Mouse (Mus musculus) heart, embryonic 12.5 days (tissue): ENCODE results near the gene 1700020N01Rik. TPM values are rescaled to one million over a fixed set of nuclear protein-coding genes. Genes with fewer than 3 reads are reported as not detected.
A peak's percentile ranks its signal among the peaks of the same experiment; 100 is the strongest.

Experiments
- ATAC-seq: fragments of 200-750 bp; cut with Nextera tagmentation; 2 replicates; pipeline ENCODE4 v1.8.0; 2017; ENCODE audit warnings: moderate TSS enrichment, moderate library complexity; ENCODE audit not compliant: insufficient number of reproducible peaks, low FRiP score
- H3K27ac ChIP-seq: fragments of 300-500 bp; sonication (generic); 2 replicates; pipeline ENCODE4 v1.5.1; 2016; ENCODE audit warnings: mild to moderate bottlenecking, moderate library complexity; ENCODE audit not compliant: poor library complexity, severe bottlenecking
- H3K27me3 ChIP-seq: fragments of 300-500 bp; sonication (generic); replicated peaks from 2 replicates; pipeline ENCODE4 v1.6.1; 2016; ENCODE audit warnings: mild to moderate bottlenecking, moderate library complexity
- H3K36me3 ChIP-seq: fragments of 300-500 bp; sonication (generic); 2 replicates; pipeline ENCODE4 v1.6.1; 2016; ENCODE audit warnings: mild to moderate bottlenecking, moderate library complexity
- H3K4me1 ChIP-seq: fragments of 300-500 bp; sonication (generic); replicated peaks from 2 replicates; pipeline ENCODE4 v1.6.1; 2016; ENCODE audit warnings: mild to moderate bottlenecking
- H3K4me2 ChIP-seq: fragments of 300-500 bp; sonication (generic); 2 replicates; pipeline ENCODE4 v1.6.1; 2016; ENCODE audit warnings: mild to moderate bottlenecking, moderate library complexity
- H3K4me3 ChIP-seq: fragments of 300-500 bp; sonication (generic); 2 replicates; pipeline ENCODE4 v1.5.1; 2016; ENCODE audit warnings: mild to moderate bottlenecking
- H3K9ac ChIP-seq: fragments of 300-500 bp; sonication (generic); 2 replicates; pipeline ENCODE4 v1.6.1; 2016; ENCODE audit warnings: mild to moderate bottlenecking, moderate library complexity
- H3K9me3 ChIP-seq: fragments of 300-500 bp; sonication (generic); replicated peaks from 2 replicates; pipeline ENCODE4 v1.6.1; 2016; ENCODE audit warnings: mild to moderate bottlenecking, moderate library complexity
- WGBS: fragments of 180-500 bp; shearing (Covaris S2); methylation state at CpG from one replicate; pipeline ENCODE4 v1.1.7; 2016; 5-methylcytosine and 5-hydroxymethylcytosine counted together
- polyA plus RNA-seq: library from polyadenylated mRNA; unstranded; fragments of >200 nt; fragmentation: Nextera tagmentation; extraction: Ambion mirVana; gene quantifications from 2 replicates; pipeline ENCODE4 v1.2.1, GENCODE M21; 2016

Gene 1700020N01Rik
- polyA plus RNA-seq, 1 experiment from 2014 or later, result 0.54 TPM

- Histone ChIP-seq H3K27me3 (no peaks in the 10 kb centered on the region), H3K9ac (no peak overlapping the region), H3K4me3 (no peak overlapping the region), H3K4me2 (no peak overlapping the region), H3K36me3 (no peaks in the 10 kb centered on the region), H3K9me3 (no peaks in the 10 kb centered on the region), H3K4me1 (0 out of 2 replicates have a peak, but pooled peaks cover 6% of the 10 kb centered on the region), H3K27ac (no peak overlapping the region)
- no peak for ATAC-seq
- WGBS, result 73% methylated on average over 10 of the region's 10 CpGs
These were observed 36.2 kb downstream of the 1700020N01Rik start for GRCm38 (mm10) chr10:21629031-21629740.

GRCm38 (mm10) chr10:21631481-21631880, 38.5 kb downstream of the 1700020N01Rik start:
- Histone ChIP-seq H3K9me3 (no peaks in the 10 kb centered on the region), H3K27me3 (no peaks in the 10 kb centered on the region), H3K27ac (no peak overlapping the region), H3K4me2 (no peak overlapping the region), H3K4me1 (peaks cover 15% of the 10 kb centered on the region), H3K4me3 (no peak overlapping the region), H3K36me3 (no peaks in the 10 kb centered on the region), H3K9ac (no peak overlapping the region)
- WGBS, result 93% methylated on average over 1 of the region's 1 CpGs
- no peak for ATAC-seq

- Histone ChIP-seq H3K4me2 (no peak overlapping the region), H3K27me3 (no peaks in the 10 kb centered on the region), H3K27ac (no peak overlapping the region), H3K9me3 (no peaks in the 10 kb centered on the region), H3K36me3 (no peaks in the 10 kb centered on the region), H3K9ac (no peak overlapping the region), H3K4me1 (peaks cover 20% of the 10 kb centered on the region), H3K4me3 (no peak overlapping the region)
- ATAC-seq, result no peak
- 57% methylated on average over 5 of the region's 5 CpGs for WGBS
These were observed 39.7 kb downstream of the 1700020N01Rik start for GRCm38 (mm10) chr10:21632687-21633086.

- no peak overlapping the region for H3K27ac ChIP-seq
- no peak overlapping the region for H3K4me2 ChIP-seq
- no peak overlapping the region for H3K9ac ChIP-seq
- H3K36me3 ChIP-seq, result no peaks in the 10 kb centered on the region
- WGBS, result 61% methylated on average over 4 of the region's 4 CpGs
- H3K27me3 ChIP-seq, result no peaks in the 10 kb centered on the region
- no peak for ATAC-seq
- H3K9me3 ChIP-seq, result no peaks in the 10 kb centered on the region
- H3K4me3 ChIP-seq, result no peak overlapping the region
- H3K4me1 ChIP-seq, result peaks cover 17% of the 10 kb centered on the region
These were observed 43.2 kb downstream of the 1700020N01Rik start for GRCm38 (mm10) chr10:21635988-21636710.

GRCm38 (mm10) chr10:21636711-21637081, 43.8 kb downstream of the 1700020N01Rik start:
- Histone ChIP-seq H3K9ac (no peak overlapping the region), H3K4me1 (peaks cover 13% of the 10 kb centered on the region), H3K4me3 (no peak overlapping the region), H3K36me3 (no peaks in the 10 kb centered on the region), H3K27me3 (no peaks in the 10 kb centered on the region), H3K27ac (no peak overlapping the region), H3K4me2 (no peak overlapping the region), H3K9me3 (peaks cover 3% of the 10 kb centered on the region; the same call in 1 of the 2 replicates)
- 38% methylated on average over 6 of the region's 6 CpGs for WGBS
- peak; percentile 55 for ATAC-seq

- no peak overlapping the region for H3K4me2 ChIP-seq
- no peak for ATAC-seq
- H3K4me3 ChIP-seq, result no peak overlapping the region
- no peak overlapping the region for H3K9ac ChIP-seq
- peaks cover 9% of the 10 kb centered on the region; the same call in 1 of the 2 replicates for H3K9me3 ChIP-seq
- 53% methylated on average over 4 of the region's 4 CpGs for WGBS
- H3K27me3 ChIP-seq, result no peaks in the 10 kb centered on the region
- peaks cover 23% of the 10 kb centered on the region for H3K4me1 ChIP-seq
- H3K36me3 ChIP-seq, result no peaks in the 10 kb centered on the region
- H3K27ac ChIP-seq, result peak overlapping the region; percentile 56
These were observed 58.4 kb downstream of the 1700020N01Rik start for GRCm38 (mm10) chr10:21651388-21651787.

- H3K36me3 ChIP-seq, result no peaks in the 10 kb centered on the region
- WGBS, result 81% methylated on average over 24 of the region's 24 CpGs
- H3K9me3 ChIP-seq, result peaks cover 9% of the 10 kb centered on the region; the same call in 1 of the 2 replicates
- ATAC-seq, result no peak
- no peak overlapping the region for H3K4me3 ChIP-seq
- no peak overlapping the region for H3K27ac ChIP-seq
- no peak overlapping the region for H3K9ac ChIP-seq
- peaks cover 23% of the 10 kb centered on the region for H3K4me1 ChIP-seq
- no peaks in the 10 kb centered on the region for H3K27me3 ChIP-seq
- no peak overlapping the region for H3K4me2 ChIP-seq
These were observed 59.7 kb downstream of the 1700020N01Rik start for GRCm38 (mm10) chr10:21652426-21653345.

- no peak overlapping the region for H3K9ac ChIP-seq
- H3K27me3 ChIP-seq, result no peaks in the 10 kb centered on the region
- ATAC-seq, result no peak
- peaks cover 9% of the 10 kb centered on the region; the same call in 1 of the 2 replicates for H3K9me3 ChIP-seq
- no peak overlapping the region for H3K27ac ChIP-seq
- H3K4me2 ChIP-seq, result no peak overlapping the region
- H3K36me3 ChIP-seq, result no peaks in the 10 kb centered on the region
- no peak overlapping the region for H3K4me3 ChIP-seq
- 92% methylated on average over 7 of the region's 7 CpGs for WGBS
- H3K4me1 ChIP-seq, result peaks cover 23% of the 10 kb centered on the region
These were observed 60.5 kb downstream of the 1700020N01Rik start for GRCm38 (mm10) chr10:21653469-21653868.

GRCm38 (mm10) chr10:21659576-21660246, 66.8 kb downstream of the 1700020N01Rik start:
- H3K27me3 ChIP-seq, result no peaks in the 10 kb centered on the region
- H3K4me3 ChIP-seq, result no peak overlapping the region
- H3K4me1 ChIP-seq, result no peaks in the 10 kb centered on the region
- no peak overlapping the region for H3K27ac ChIP-seq
- 75% methylated on average over 8 of the region's 8 CpGs for WGBS
- no peak overlapping the region for H3K9ac ChIP-seq
- no peak for ATAC-seq
- H3K4me2 ChIP-seq, result no peak overlapping the region
- 0 out of 2 replicates have a peak, but pooled peaks cover 3% of the 10 kb centered on the region for H3K9me3 ChIP-seq
- no peaks in the 10 kb centered on the region for H3K36me3 ChIP-seq

GRCm38 (mm10) chr10:21668976-21669375, 76.0 kb downstream of the 1700020N01Rik start:
- 44% methylated on average over 17 of the region's 17 CpGs for WGBS
- H3K4me2 ChIP-seq, result peak overlapping the region; percentile 41; the same call in 1 of the 2 replicates

More at GRCm38 (mm10) chr10:21668976-21669375, 76.0 kb downstream of the 1700020N01Rik start:
- no peak overlapping the region for H3K9ac ChIP-seq
- H3K4me3 ChIP-seq, result 0 out of 2 replicates have a peak overlapping the region, but pooled peaks have one; percentile 2
- no peaks in the 10 kb centered on the region for H3K27me3 ChIP-seq
- no peaks in the 10 kb centered on the region for H3K36me3 ChIP-seq
- no peak overlapping the region for H3K27ac ChIP-seq
- H3K9me3 ChIP-seq, result no peaks in the 10 kb centered on the region
- H3K4me1 ChIP-seq, result peaks cover 15% of the 10 kb centered on the region
- no peak for ATAC-seq
